Mouse (Mus musculus): ENCODE measurements around the gene Elmsan1.

Elmsan1 gene

GRCm38 (mm10) chr12:84175659-84176061 is 43.0 kb downstream of the Elmsan1 start:
- DNase-seq (ENCODE audit: low read depth) = peak; percentile 88

GRCm38 (mm10) chr12:84174871-84175270 is 43.8 kb downstream of the Elmsan1 start:
- no peak for DNase-seq (ENCODE audit: low read depth)

GRCm38 (mm10) chr12:84174190-84174811 is 44.4 kb downstream of the Elmsan1 start:
- DNase-seq (ENCODE audit: low read depth) = no peak

GRCm38 (mm10) chr12:84173309-84173915 is 45.3 kb downstream of the Elmsan1 start:
- DNase-seq (ENCODE audit: low read depth) = no peak

GRCm38 (mm10) chr12:84172862-84173261 is 45.8 kb downstream of the Elmsan1 start:
- no peak for DNase-seq (ENCODE audit: low read depth)

GRCm38 (mm10) chr12:84172216-84172615 is 46.5 kb downstream of the Elmsan1 start:
- no peak for DNase-seq (ENCODE audit: low read depth)

- no peak for DNase-seq (ENCODE audit: low read depth)
These were observed 48.1 kb downstream of the Elmsan1 start for GRCm38 (mm10) chr12:84170610-84171009.

- DNase-seq (ENCODE audit: low read depth) = no peak
These were observed 52.9 kb downstream of the Elmsan1 start for GRCm38 (mm10) chr12:84165631-84166373.

GRCm38 (mm10) chr12:84163586-84164110 is 55.0 kb downstream of the Elmsan1 start:
- no peak for DNase-seq (ENCODE audit: low read depth)

- no peak for DNase-seq (ENCODE audit: low read depth)
These were observed 55.5 kb downstream of the Elmsan1 start for GRCm38 (mm10) chr12:84163133-84163532.

GRCm38 (mm10) chr12:84161616-84162433 is 56.9 kb downstream of the Elmsan1 start:
- DNase-seq (ENCODE audit: low read depth) = no peak

- no peak for DNase-seq (ENCODE audit: low read depth)
These were observed 57.6 kb downstream of the Elmsan1 start for GRCm38 (mm10) chr12:84161116-84161515.

- no peak for DNase-seq (ENCODE audit: low read depth)
These were observed 58.2 kb downstream of the Elmsan1 start for GRCm38 (mm10) chr12:84160491-84160890.

GRCm38 (mm10) chr12:84158156-84158555 is 60.5 kb downstream of the Elmsan1 start:
- DNase-seq (ENCODE audit: low read depth) = no peak

- no peak for DNase-seq (ENCODE audit: low read depth)
These were observed 62.5 kb downstream of the Elmsan1 start for GRCm38 (mm10) chr12:84156210-84156609.

GRCm38 (mm10) chr12:84155523-84155871 is 63.2 kb downstream of the Elmsan1 start:
- no peak for DNase-seq (ENCODE audit: low read depth)

- DNase-seq (ENCODE audit: low read depth) = no peak
These were observed 63.7 kb downstream of the Elmsan1 start for GRCm38 (mm10) chr12:84154786-84155522.

GRCm38 (mm10) chr12:84153414-84153813 is 65.3 kb downstream of the Elmsan1 start:
- DNase-seq (ENCODE audit: low read depth) = no peak

- DNase-seq (ENCODE audit: low read depth) = no peak
These were observed 66.1 kb downstream of the Elmsan1 start for GRCm38 (mm10) chr12:84152352-84153190.

- DNase-seq (ENCODE audit: low read depth) = no peak
These were observed 66.8 kb downstream of the Elmsan1 start for GRCm38 (mm10) chr12:84151911-84152310.

GRCm38 (mm10) chr12:84150976-84151375 is 67.7 kb downstream of the Elmsan1 start:
- peak; percentile 68 for DNase-seq (ENCODE audit: low read depth)
